Mouse (Mus musculus) stomach, embryonic 16.5 days (tissue): ENCODE results near the gene Pnpo. TPM values are rescaled to one million over a fixed set of nuclear protein-coding genes. Genes with fewer than 3 reads are reported as not detected.

ENCODE experiments used
- ATAC-seq: fragments of 200-750 bp; cut with Nextera tagmentation; 2 replicates; pipeline ENCODE4 v1.8.0; 2017; ENCODE audit warnings: moderate number of reproducible peaks, moderate TSS enrichment; ENCODE audit not compliant: insufficient read depth, low FRiP score
- H3K27ac ChIP-seq: fragments of 300-500 bp; sonication (generic); 2 replicates; pipeline ENCODE4 v1.5.1; 2014; ENCODE audit warnings: low read length
- H3K27me3 ChIP-seq: fragments of 300-500 bp; sonication (generic); 2 replicates; pipeline ENCODE4 v1.6.1; 2014; ENCODE audit warnings: low read length, control low read depth, mixed read lengths; ENCODE audit not compliant: control insufficient read depth, insufficient read depth
- H3K36me3 ChIP-seq: fragments of 300-500 bp; sonication (generic); 2 replicates; pipeline ENCODE4 v1.6.1; 2014; ENCODE audit warnings: low read length; ENCODE audit not compliant: control insufficient read depth, insufficient read depth
- H3K4me1 ChIP-seq: fragments of 300-500 bp; sonication (generic); 2 replicates; pipeline ENCODE4 v1.6.1; 2014; ENCODE audit warnings: low read length, control low read depth, mixed read lengths; ENCODE audit not compliant: control insufficient read depth, insufficient read depth
- H3K4me2 ChIP-seq: fragments of 300-500 bp; sonication (generic); 2 replicates; pipeline ENCODE4 v1.6.1; 2014; ENCODE audit warnings: low read depth, low read length, mixed read lengths
- H3K4me3 ChIP-seq: fragments of 300-500 bp; sonication (generic); replicated peaks from 2 replicates; pipeline ENCODE4 v1.5.1; 2014; ENCODE audit warnings: mild to moderate bottlenecking, low read length
- H3K9ac ChIP-seq: fragments of 300-500 bp; sonication (generic); 2 replicates; pipeline ENCODE4 v1.6.1; 2014; ENCODE audit warnings: low read length
- H3K9me3 ChIP-seq: fragments of 300-500 bp; sonication (generic); replicated peaks from 2 replicates; pipeline ENCODE4 v1.6.1; 2016; ENCODE audit warnings: low read length, control low read depth; ENCODE audit not compliant: control insufficient read depth
- WGBS: fragments of 180-500 bp; shearing (Covaris S2); extraction: QIAGEN DNeasy Blood & Tissue Kit; methylation state at CpG from one replicate; pipeline ENCODE4 v1.1.7; 2014; 5-methylcytosine and 5-hydroxymethylcytosine counted together
- polyA plus RNA-seq: library from polyadenylated mRNA; unstranded; fragments of >200 nt; fragmentation: Nextera tagmentation; extraction: Ambion mirVana; gene quantifications from 2 replicates; pipeline ENCODE4 v1.2.1, GENCODE M21; 2015

The Pnpo gene
- polyA plus RNA-seq, 1 experiment from 2014 or later, result 76.8 TPM

DNA sequence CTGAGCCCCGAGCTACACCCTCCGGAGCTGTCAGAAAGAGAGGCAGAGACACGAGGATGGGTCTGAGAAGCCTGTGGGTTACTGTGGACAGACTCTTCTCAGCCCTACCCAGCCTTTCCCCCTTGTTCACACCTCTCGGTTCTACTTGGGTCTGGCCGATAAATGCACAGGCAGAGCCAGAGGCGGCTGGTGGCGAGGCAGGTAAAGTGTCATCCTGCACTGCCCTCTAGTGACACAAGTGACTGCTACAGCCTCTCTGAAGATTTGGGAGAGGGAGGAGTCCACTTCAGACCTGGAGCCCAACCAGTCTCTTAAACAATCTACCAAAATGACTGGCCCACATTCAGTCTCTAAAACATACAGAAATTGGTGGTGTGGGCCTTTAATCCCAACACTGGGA is 33.8 kb downstream of the Pnpo start:
- Histone ChIP-seq H3K36me3 (no peaks in the 10 kb centered on the region), H3K4me1 (peaks cover 1% of the 10 kb centered on the region), H3K27ac (no peak overlapping the region), H3K9me3 (no peaks in the 10 kb centered on the region), H3K4me2 (no peak overlapping the region), H3K27me3 (no peaks in the 10 kb centered on the region), H3K4me3 (no peak overlapping the region), H3K9ac (no peak overlapping the region)
- peak; percentile 79; the same call in 1 of the 2 replicates for ATAC-seq
- 24% methylated on average over 7 of the region's 7 CpGs for WGBS

DNA sequence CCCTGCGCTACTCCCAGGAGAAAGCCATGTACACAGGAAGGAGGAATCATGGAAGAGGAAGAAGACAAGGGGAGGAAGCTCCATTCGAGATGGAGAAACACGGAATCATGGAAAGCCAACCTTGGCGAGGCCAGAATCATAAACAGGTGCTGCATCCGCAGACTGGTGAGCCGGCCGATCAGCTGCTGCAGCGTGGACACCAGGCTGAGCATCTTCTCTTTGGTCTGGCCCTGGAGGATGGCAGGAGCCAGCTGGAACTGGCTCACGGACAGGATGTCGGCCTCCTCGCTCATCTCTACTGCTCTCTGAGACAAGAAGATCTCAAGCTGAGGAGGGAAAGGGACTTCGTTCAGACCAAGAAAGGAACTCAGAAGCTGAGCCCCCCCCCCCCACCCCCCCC is 35.2 kb downstream of the Pnpo start:
- H3K9me3 ChIP-seq, result no peaks in the 10 kb centered on the region
- no peak overlapping the region for H3K4me3 ChIP-seq
- no peaks in the 10 kb centered on the region for H3K36me3 ChIP-seq
- H3K9ac ChIP-seq, result no peak overlapping the region
- H3K4me2 ChIP-seq, result no peak overlapping the region
- no peak overlapping the region for H3K27ac ChIP-seq
- 84% methylated on average over 12 of the region's 12 CpGs for WGBS
- no peaks in the 10 kb centered on the region for H3K27me3 ChIP-seq
- no peak for ATAC-seq
- no peaks in the 10 kb centered on the region for H3K4me1 ChIP-seq

DNA sequence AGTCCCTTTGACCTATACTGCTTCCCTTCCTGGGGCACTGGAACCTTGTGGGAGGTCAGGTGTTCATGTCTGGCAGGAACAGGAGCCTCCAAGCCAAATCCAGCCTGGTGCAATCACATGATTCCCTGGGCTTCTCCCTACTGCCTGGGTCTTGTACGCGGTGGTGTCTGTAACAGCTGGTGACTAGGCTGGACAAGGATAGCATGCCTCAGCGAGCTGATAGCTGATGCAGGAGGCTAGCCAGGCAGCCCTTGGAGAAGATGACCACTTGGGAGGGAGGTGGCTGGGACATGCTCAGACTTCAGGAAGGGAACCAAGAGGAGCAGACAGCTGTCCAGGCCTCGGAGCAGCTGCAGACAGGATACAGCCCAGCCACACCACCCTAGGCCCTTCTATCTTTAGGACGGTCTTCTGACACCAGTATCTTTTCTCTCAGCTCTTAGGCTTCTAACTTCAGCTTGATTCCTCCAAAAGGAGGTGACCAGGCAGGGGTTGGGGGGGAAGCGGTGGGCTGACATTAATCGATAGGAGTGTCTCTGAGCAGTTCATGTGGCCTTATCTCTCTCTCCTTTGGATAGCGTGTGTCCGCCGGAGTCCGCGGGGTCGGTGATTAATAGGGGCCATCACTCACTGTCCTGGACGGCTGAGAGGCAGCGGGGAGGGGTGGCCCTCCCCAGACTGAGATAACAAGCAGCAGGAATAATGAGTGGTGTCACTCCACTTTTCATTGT is 37.2 kb downstream of the Pnpo start:
- Histone ChIP-seq H3K4me2 (no peak overlapping the region), H3K9ac (no peak overlapping the region), H3K4me1 (peaks cover 10% of the 10 kb centered on the region), H3K27me3 (no peaks in the 10 kb centered on the region), H3K27ac (no peak overlapping the region), H3K36me3 (no peaks in the 10 kb centered on the region), H3K9me3 (no peaks in the 10 kb centered on the region), H3K4me3 (no peak overlapping the region)
- ATAC-seq, result no peak
- 40% methylated on average over 15 of the region's 15 CpGs for WGBS

DNA sequence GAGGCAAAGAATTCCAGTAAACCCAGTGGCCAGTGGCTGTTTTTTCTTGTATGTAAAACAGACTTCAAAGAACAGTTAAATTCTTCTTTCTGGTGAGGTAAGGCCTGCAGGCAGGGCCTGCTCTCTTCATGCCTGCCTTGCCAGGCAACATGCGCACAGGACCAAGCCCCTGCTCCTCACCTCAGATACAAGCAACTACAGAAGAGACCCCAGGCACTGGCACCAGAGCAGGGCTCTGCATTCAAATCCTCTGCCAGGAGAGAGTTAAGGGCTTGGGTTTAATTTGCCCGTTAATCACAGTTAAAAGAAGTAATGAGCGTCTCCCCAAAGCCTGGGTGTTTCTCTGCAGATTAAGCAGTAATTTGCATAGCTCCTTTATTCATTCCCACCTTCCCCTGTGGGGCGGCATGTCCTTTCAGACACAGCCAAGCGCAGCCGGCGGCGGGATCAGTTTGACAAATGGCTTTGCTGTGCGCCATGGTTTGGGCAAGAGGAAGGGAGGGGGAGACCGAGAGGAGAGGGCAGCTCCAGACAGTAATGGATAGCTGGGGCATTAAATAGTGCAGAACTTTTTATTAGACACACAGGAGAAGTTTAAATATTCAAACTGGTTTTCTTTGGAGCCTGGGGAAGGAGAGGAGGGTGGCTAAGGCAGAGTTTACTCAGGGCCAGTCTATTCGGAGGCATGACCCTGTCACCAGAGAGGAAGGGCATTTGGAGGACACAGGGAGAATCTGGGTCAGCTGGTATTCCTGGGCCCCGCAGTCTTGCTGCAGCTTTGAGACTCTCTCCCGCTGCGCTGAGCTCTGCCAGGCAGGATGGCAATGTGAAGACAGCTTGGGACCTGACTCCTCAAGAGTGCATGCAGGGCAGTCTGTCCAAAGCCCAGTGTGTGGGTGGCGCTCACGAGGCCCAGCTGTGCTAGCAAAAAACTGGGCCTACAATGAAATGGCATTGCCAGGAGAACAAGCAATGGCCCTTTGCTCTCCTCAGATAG is 40.8 kb downstream of the Pnpo start:
- 21% methylated on average over 16 of the region's 16 CpGs for WGBS
- ATAC-seq, result no peak
- Histone ChIP-seq H3K4me2 (no peak overlapping the region), H3K27me3 (no peaks in the 10 kb centered on the region), H3K27ac (0 out of 2 replicates have a peak overlapping the region, but pooled peaks have one; percentile 13), H3K4me3 (no peak overlapping the region), H3K9me3 (no peaks in the 10 kb centered on the region), H3K9ac (no peak overlapping the region), H3K4me1 (peaks cover 10% of the 10 kb centered on the region), H3K36me3 (no peaks in the 10 kb centered on the region)

DNA sequence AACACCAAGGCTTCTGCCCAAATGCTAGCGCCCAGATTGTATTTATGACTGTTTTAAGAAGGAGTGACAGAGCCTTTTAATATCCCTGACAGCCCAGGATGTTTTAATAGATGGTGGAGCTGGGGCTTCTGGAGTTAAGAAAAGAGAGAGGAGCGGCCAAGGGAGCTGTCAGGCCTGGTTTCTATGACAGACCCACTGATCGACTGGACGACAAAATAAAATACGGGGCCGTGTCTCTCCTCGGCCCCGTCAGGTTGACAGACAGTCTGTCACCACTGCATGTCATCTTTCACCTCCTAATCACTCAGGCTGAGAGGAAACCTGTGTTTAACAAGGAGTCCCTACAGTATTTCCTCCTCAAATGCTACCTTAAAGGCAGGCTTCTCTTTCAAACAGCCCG is 42.5 kb downstream of the Pnpo start:
- Histone ChIP-seq H3K4me3 (no peak overlapping the region), H3K36me3 (no peaks in the 10 kb centered on the region), H3K4me2 (no peak overlapping the region), H3K4me1 (peaks cover 10% of the 10 kb centered on the region), H3K9ac (no peak overlapping the region), H3K27ac (no peak overlapping the region), H3K9me3 (no peaks in the 10 kb centered on the region), H3K27me3 (no peaks in the 10 kb centered on the region)
- WGBS, result 63% methylated on average over 9 of the region's 9 CpGs
- no peak for ATAC-seq

DNA sequence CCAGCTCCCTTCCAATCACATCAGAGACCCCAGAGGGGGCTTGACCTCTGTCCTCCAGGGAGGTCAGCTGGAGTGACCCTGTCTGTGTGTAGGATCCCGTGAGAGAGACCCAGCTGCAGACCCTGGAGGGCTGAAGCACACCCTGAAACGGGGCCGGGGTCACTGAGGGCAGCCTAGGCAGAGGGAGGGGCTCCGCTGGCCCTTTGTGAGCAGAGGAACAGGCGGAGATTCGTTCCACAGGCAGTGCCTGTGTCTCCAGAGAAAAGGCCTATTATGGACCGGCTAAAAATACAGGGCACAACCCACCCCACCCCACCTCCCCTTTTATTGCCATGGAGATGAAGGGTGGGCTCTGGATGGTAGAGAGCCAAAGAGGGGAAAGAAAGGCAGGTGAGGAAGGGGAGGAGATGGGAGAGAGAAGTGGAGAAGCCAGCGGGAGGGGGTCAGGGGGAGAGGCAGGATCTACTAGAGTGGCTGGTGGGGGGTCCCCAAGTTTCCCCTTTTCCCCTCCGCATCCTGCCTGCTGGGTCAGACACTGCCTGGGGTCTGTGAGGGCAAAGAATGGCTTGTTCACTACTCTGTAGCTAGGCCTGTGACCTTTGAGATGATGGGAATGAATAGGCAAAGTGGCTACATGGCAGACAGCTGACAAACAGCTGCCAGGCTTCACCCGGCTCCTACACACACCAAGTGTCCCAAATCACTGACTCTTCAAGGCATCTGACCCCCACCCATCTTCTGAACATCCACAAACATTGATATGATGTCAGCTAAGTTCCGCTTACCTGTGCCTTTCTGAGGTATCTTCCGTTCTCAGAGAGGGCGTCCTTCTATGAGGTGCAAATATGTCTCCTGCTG is 44.1 kb downstream of the Pnpo start:
- H3K4me1 ChIP-seq, result peaks cover 10% of the 10 kb centered on the region
- H3K27me3 ChIP-seq, result no peaks in the 10 kb centered on the region
- peak; percentile 37; the same call in 1 of the 2 replicates for ATAC-seq
- H3K9ac ChIP-seq, result no peak overlapping the region
- no peak overlapping the region for H3K27ac ChIP-seq
- no peaks in the 10 kb centered on the region for H3K9me3 ChIP-seq
- 47% methylated on average over 13 of the region's 13 CpGs for WGBS
- H3K4me2 ChIP-seq, result no peak overlapping the region
- H3K36me3 ChIP-seq, result no peaks in the 10 kb centered on the region
- no peak overlapping the region for H3K4me3 ChIP-seq

DNA sequence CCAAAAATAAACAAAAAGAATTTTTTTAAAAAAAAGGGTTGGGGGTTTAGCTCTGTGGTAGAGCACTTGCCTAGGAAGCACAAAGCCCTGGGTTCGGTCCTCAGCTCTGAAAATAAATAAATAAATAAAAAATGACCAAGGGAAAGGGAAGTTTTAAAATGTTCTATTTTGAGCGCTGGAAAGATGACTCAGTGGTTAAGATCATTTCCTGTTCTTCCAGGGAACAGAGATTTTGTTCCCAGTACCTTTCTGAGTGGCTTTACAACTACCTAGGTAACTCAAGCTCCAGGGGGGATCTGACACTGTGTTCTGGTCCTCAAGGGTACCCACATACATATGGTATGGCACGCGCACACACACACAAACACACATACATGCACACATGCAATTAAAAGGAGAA is 47.9 kb downstream of the Pnpo start:
- Histone ChIP-seq H3K27me3 (no peaks in the 10 kb centered on the region), H3K27ac (no peak overlapping the region), H3K4me2 (no peak overlapping the region), H3K4me3 (no peak overlapping the region), H3K36me3 (no peaks in the 10 kb centered on the region), H3K9ac (no peak overlapping the region), H3K9me3 (no peaks in the 10 kb centered on the region), H3K4me1 (no peaks in the 10 kb centered on the region)
- WGBS, result 78% methylated on average over 4 of the region's 4 CpGs
- no peak for ATAC-seq

DNA sequence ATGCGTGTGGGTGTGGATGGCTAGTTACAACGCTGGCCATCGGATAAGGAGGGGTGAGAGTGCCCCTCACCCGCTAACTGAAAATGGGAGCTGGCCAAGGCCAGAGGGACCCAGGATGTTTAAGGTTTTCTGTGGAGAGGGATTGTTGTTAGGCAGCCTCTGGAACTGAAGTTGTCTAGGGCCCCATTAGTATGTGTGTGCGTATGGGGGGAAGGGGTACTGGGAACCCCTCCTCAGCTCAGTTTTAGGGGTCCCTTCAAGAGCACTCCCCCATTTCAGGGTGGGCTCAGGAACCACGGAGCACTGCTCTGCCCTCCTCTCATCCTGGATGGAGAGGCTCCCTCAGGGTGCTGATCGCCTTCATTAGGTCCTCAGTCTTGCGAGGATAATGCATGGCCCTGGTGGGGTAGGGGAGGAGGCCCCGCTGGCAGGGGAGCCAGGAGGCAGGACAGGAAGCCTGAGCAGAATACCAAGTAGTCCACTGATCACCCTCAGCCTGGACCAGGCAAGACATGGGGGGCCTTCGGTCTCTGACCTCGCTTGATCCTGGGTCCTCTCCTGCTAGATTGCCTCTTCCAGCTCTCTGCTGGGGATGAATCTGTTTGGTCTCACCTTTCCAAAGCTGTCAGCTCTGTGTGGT is 50.5 kb downstream of the Pnpo start:
- ATAC-seq, result no peak

More for the DNA sequence above, 50.5 kb downstream of the Pnpo start:
- H3K9ac ChIP-seq, result no peak overlapping the region; the same call in 1 of the 2 replicates
- no peaks in the 10 kb centered on the region for H3K4me1 ChIP-seq
- no peaks in the 10 kb centered on the region for H3K9me3 ChIP-seq
- H3K4me3 ChIP-seq, result no peak overlapping the region
- 60% methylated on average over 11 of the region's 11 CpGs for WGBS
- no peak overlapping the region for H3K4me2 ChIP-seq
- no peaks in the 10 kb centered on the region for H3K36me3 ChIP-seq
- no peaks in the 10 kb centered on the region for H3K27me3 ChIP-seq
- H3K27ac ChIP-seq, result no peak overlapping the region
